Mouse (Mus musculus): ENCODE data around the gene Lrrc36. TPM values are rescaled to one million over a fixed set of nuclear protein-coding genes. Genes with fewer than 3 reads are reported as not detected.

The Lrrc36 gene
- polyA plus RNA-seq, 1 experiment, result 0.24 TPM

DNA sequence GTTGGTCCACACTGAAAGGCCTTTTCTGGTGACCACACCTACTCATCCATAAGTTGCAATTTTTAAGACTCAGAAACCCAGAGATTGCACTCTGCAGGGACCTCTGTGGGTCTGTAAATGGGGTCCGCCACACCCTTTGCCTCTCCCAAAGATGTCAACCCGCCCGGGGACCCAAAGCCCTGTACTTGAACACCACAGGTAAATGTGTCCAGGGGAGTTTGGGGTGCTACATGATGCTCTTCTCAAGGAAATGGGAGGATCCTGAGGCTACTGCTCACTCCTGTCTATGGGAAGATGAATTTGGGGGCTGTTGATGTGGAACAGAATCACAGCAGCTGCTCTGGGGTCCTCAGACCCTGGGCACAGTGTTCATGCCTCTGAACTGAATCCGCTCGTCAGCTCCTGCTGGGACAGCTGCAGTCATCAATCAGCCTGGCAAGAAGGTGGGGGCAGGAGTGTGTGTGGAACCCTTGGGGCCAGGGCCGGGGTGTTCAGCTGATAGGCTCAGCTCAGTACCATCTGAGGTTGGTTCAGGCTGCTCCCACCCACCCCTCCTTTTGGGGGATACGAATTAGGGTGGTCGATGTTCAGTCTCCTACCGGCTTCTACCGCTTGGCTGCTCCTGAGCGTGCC is 57.4 kb downstream of the Lrrc36 start:
- no peak overlapping the region for H3K4me3 ChIP-seq (ENCODE audit: control insufficient read depth, insufficient read depth, low read length)
- TF ChIP-seq POLR2A (IDR thresholded peaks at IDR 0.05; ENCODE audit: control insufficient read depth, extremely low read depth, insufficient read depth, low read length, poor library complexity) (no peak), CTCF (IDR thresholded peaks at IDR 0.05; ENCODE audit: borderline replicate concordance, control insufficient read depth, extremely low read depth, insufficient read depth, low read length, poor library complexity) (no peak)
- no peaks in the 10 kb centered on the region for H3K27me3 ChIP-seq (ENCODE audit: control insufficient read depth, insufficient read depth, low read length)
- WGBS, result 36% methylated on average over 11 of the region's 11 CpGs
- DNase-seq, result no peak
- no peaks in the 10 kb centered on the region for H3K36me3 ChIP-seq (ENCODE audit: control insufficient read depth, insufficient read depth, low read length)
- H3K27ac ChIP-seq (ENCODE audit: control insufficient read depth, insufficient read depth, low read length), result no peak overlapping the region
- H3K4me1 ChIP-seq (replicated peaks; ENCODE audit: control insufficient read depth, insufficient read depth, low read length), result 0 out of 2 replicates have a peak, but pooled peaks cover 9% of the 10 kb centered on the region

DNA sequence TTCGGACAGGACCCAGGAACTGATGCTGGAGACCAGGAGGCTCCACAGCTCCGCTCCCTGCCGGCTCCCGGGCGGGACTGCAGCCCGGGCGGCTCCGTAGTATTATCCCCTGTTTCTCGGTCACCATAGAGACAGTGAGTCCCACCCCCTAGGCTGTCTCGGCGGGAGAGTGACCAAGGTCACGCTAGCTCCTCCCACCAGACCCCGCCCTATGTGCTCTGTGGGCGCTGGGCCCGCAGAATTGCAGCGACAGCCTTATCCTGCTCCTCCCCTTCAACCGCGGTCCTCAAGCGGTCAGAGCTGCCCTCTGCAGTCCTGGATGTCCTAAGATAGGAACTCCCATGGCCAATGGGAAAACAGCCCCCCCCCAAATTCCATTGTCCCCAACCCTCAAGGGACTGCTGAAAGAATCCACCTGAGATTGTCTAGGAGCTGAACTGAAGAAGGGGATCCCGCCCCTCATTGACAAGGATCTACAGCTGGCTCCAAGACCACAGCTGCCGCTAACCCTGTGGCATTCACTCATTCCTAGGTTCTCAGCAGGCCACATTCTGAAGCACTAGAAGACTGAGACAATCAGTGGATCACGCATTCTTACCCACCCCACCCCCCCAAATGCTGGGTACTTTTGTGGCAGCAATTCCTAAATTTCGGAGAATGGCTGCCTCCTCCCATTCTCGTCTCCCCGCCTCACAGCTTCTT is 58.1 kb downstream of the Lrrc36 start, which contains the start of gene Tppp3:
Gene Tppp3, minus strand, starts transcription at position 213 of the 702 bp plus-strand sequence.
- H3K4me3 ChIP-seq (ENCODE audit: control insufficient read depth, insufficient read depth, low read length), result no peak within 1 kb of the TSS
- WGBS, result 21% methylated on average over 25 of the region's 25 CpGs
- H3K4me1 ChIP-seq (replicated peaks; ENCODE audit: control insufficient read depth, insufficient read depth, low read length), result 0 out of 2 replicates have a peak, but pooled peaks cover 9% of the 10 kb centered on the region
- peak; percentile 6 for DNase-seq
- H3K27me3 ChIP-seq (ENCODE audit: control insufficient read depth, insufficient read depth, low read length), result no peaks in the 10 kb centered on the region
- no peak within 1 kb of the TSS for H3K27ac ChIP-seq (ENCODE audit: control insufficient read depth, insufficient read depth, low read length)
- no peaks in the 10 kb centered on the region for H3K36me3 ChIP-seq (ENCODE audit: control insufficient read depth, insufficient read depth, low read length)
- 0 out of 2 replicates have a peak, but pooled peaks have one; percentile 31 for TF ChIP-seq POLR2A (IDR thresholded peaks at IDR 0.05; ENCODE audit: control insufficient read depth, extremely low read depth, insufficient read depth, low read length, poor library complexity)
- no peak for TF ChIP-seq CTCF (IDR thresholded peaks at IDR 0.05; ENCODE audit: borderline replicate concordance, control insufficient read depth, extremely low read depth, insufficient read depth, low read length, poor library complexity)

- 0 out of 2 replicates have a peak, but pooled peaks cover 9% of the 10 kb centered on the region for H3K4me1 ChIP-seq (replicated peaks; ENCODE audit: control insufficient read depth, insufficient read depth, low read length)
- no peak for DNase-seq
- 90% methylated on average over 23 of the region's 23 CpGs for WGBS
- no peak overlapping the region for H3K27ac ChIP-seq (ENCODE audit: control insufficient read depth, insufficient read depth, low read length)
- TF ChIP-seq CTCF (IDR thresholded peaks at IDR 0.05; ENCODE audit: borderline replicate concordance, control insufficient read depth, extremely low read depth, insufficient read depth, low read length, poor library complexity) (no peak), POLR2A (IDR thresholded peaks at IDR 0.05; ENCODE audit: control insufficient read depth, extremely low read depth, insufficient read depth, low read length, poor library complexity) (no peak)
- no peak overlapping the region for H3K4me3 ChIP-seq (ENCODE audit: control insufficient read depth, insufficient read depth, low read length)
- no peaks in the 10 kb centered on the region for H3K36me3 ChIP-seq (ENCODE audit: control insufficient read depth, insufficient read depth, low read length)
- no peaks in the 10 kb centered on the region for H3K27me3 ChIP-seq (ENCODE audit: control insufficient read depth, insufficient read depth, low read length)
Measured at GRCm38 (mm10) chr8:105472414-105472932, 59.1 kb downstream of the Lrrc36 start.

- no peak for DNase-seq
- H3K27ac ChIP-seq (ENCODE audit: control insufficient read depth, insufficient read depth, low read length), result no peak overlapping the region
- no peak for TF ChIP-seq POLR2A (IDR thresholded peaks at IDR 0.05; ENCODE audit: control insufficient read depth, extremely low read depth, insufficient read depth, low read length, poor library complexity)
- no peak for TF ChIP-seq CTCF (IDR thresholded peaks at IDR 0.05; ENCODE audit: borderline replicate concordance, control insufficient read depth, extremely low read depth, insufficient read depth, low read length, poor library complexity)
- H3K4me3 ChIP-seq (ENCODE audit: control insufficient read depth, insufficient read depth, low read length), result no peak overlapping the region
- H3K36me3 ChIP-seq (ENCODE audit: control insufficient read depth, insufficient read depth, low read length), result no peaks in the 10 kb centered on the region
- WGBS, result 74% methylated on average over 9 of the region's 9 CpGs
- H3K4me1 ChIP-seq (replicated peaks; ENCODE audit: control insufficient read depth, insufficient read depth, low read length), result 0 out of 2 replicates have a peak, but pooled peaks cover 9% of the 10 kb centered on the region
- H3K27me3 ChIP-seq (ENCODE audit: control insufficient read depth, insufficient read depth, low read length), result no peaks in the 10 kb centered on the region
Measured at GRCm38 (mm10) chr8:105472983-105473382, 59.6 kb downstream of the Lrrc36 start.

- no peaks in the 10 kb centered on the region for H3K36me3 ChIP-seq (ENCODE audit: control insufficient read depth, insufficient read depth, low read length)
- H3K27me3 ChIP-seq (ENCODE audit: control insufficient read depth, insufficient read depth, low read length), result no peaks in the 10 kb centered on the region
- 27% methylated on average over 17 of the region's 17 CpGs for WGBS
- peak; percentile 9 for DNase-seq
- TF ChIP-seq CTCF (IDR thresholded peaks at IDR 0.05; ENCODE audit: borderline replicate concordance, control insufficient read depth, extremely low read depth, insufficient read depth, low read length, poor library complexity), result no peak
- TF ChIP-seq POLR2A (IDR thresholded peaks at IDR 0.05; ENCODE audit: control insufficient read depth, extremely low read depth, insufficient read depth, low read length, poor library complexity), result no peak
- H3K4me1 ChIP-seq (replicated peaks; ENCODE audit: control insufficient read depth, insufficient read depth, low read length), result 0 out of 2 replicates have a peak, but pooled peaks cover 9% of the 10 kb centered on the region
- no peak overlapping the region for H3K27ac ChIP-seq (ENCODE audit: control insufficient read depth, insufficient read depth, low read length)
- H3K4me3 ChIP-seq (ENCODE audit: control insufficient read depth, insufficient read depth, low read length), result no peak overlapping the region
Measured at GRCm38 (mm10) chr8:105473816-105474606, 60.6 kb downstream of the Lrrc36 start.

- Histone ChIP-seq H3K27me3 (ENCODE audit: control insufficient read depth, insufficient read depth, low read length) (no peaks in the 10 kb centered on the region), H3K4me1 (replicated peaks; ENCODE audit: control insufficient read depth, insufficient read depth, low read length) (0 out of 2 replicates have a peak, but pooled peaks cover 9% of the 10 kb centered on the region), H3K27ac (ENCODE audit: control insufficient read depth, insufficient read depth, low read length) (no peak overlapping the region), H3K4me3 (ENCODE audit: control insufficient read depth, insufficient read depth, low read length) (no peak overlapping the region), H3K36me3 (ENCODE audit: control insufficient read depth, insufficient read depth, low read length) (no peaks in the 10 kb centered on the region)
- TF ChIP-seq POLR2A (IDR thresholded peaks at IDR 0.05; ENCODE audit: control insufficient read depth, extremely low read depth, insufficient read depth, low read length, poor library complexity) (no peak), CTCF (IDR thresholded peaks at IDR 0.05; ENCODE audit: borderline replicate concordance, control insufficient read depth, extremely low read depth, insufficient read depth, low read length, poor library complexity) (no peak)
- DNase-seq, result no peak
- WGBS, result 33% methylated on average over 5 of the region's 5 CpGs
Measured at GRCm38 (mm10) chr8:105474680-105475079, 61.3 kb downstream of the Lrrc36 start.
